Mouse (Mus musculus) myocyte (in vitro differentiated cells): Measurements from ENCODE around the gene Cap2. TPM values are rescaled to one million over a fixed set of nuclear protein-coding genes. Genes with fewer than 3 reads are reported as not detected.

Experiments used
- H3K27me3 ChIP-seq: one replicate; pipeline ENCODE4 v1.6.1; 2011; ENCODE audit not compliant: control insufficient read depth, insufficient read depth, insufficient read length
- H3K36me3 ChIP-seq: one replicate; pipeline ENCODE4 v1.6.1; 2011; ENCODE audit not compliant: control insufficient read depth, insufficient read depth
- H3K4me2 ChIP-seq: one replicate; pipeline ENCODE4 v1.6.1; 2011; ENCODE audit warnings: low read depth, control low read depth
- H3K4me3 ChIP-seq: one replicate; pipeline ENCODE4 v1.5.1; 2011; ENCODE audit warnings: mild to moderate bottlenecking, control low read depth, moderate library complexity
- H3K79me2 ChIP-seq: one replicate; pipeline ENCODE4 v1.6.1; 2011; ENCODE audit not compliant: control insufficient read depth, insufficient read depth
- H3ac ChIP-seq: one replicate; pipeline ENCODE4 v1.6.1; 2011; ENCODE audit not compliant: control insufficient read depth, insufficient read length
- CEBPB ChIP-seq: IDR thresholded peaks from 2 replicates; pipeline ENCODE4 v1.6.1; 2011; ENCODE audit warnings: mild to moderate bottlenecking, moderate library complexity; ENCODE audit not compliant: poor library complexity, insufficient read depth, severe bottlenecking
- E2F4 ChIP-seq: IDR thresholded peaks from one replicate; pipeline ENCODE4 v1.6.1; 2011; ENCODE audit warnings: mild to moderate bottlenecking, control low read depth, moderate library complexity; ENCODE audit not compliant: insufficient read depth
- MAX ChIP-seq: IDR thresholded peaks from one replicate; pipeline ENCODE4 v1.6.1; 2011; ENCODE audit warnings: low read depth, mild to moderate bottlenecking, control low read depth
- MYOD1 ChIP-seq, 3 experiments: IDR thresholded peaks; one replicate each; pipeline ENCODE4 v1.6.1; 2011; ENCODE audit warnings: control low read depth in 2 of 3, low read depth in 2 of 3, mild to moderate bottlenecking in 2 of 3, moderate library complexity in 1 of 3; ENCODE audit not compliant: insufficient read length in 2 of 3, control insufficient read depth in 1 of 3
- MYOG ChIP-seq, 3 experiments: IDR thresholded peaks; one replicate each; pipeline ENCODE4 v1.6.1; 2011; ENCODE audit warnings: control low read depth in 2 of 3, low read depth in 2 of 3, mild to moderate bottlenecking in 2 of 3; ENCODE audit not compliant: insufficient read length in 2 of 3, control insufficient read depth in 1 of 3, insufficient read depth in 1 of 3
- POLR2A ChIP-seq: IDR thresholded peaks from one replicate; pipeline ENCODE4 v1.6.1; 2011; ENCODE audit warnings: low read depth, mild to moderate bottlenecking, control low read depth, moderate library complexity; ENCODE audit not compliant: insufficient read length
- POLR2AphosphoS2 ChIP-seq: IDR thresholded peaks from one replicate; pipeline ENCODE4 v1.6.1; 2011; ENCODE audit warnings: low read depth, control low read depth; ENCODE audit not compliant: insufficient read length
- REST ChIP-seq: IDR thresholded peaks from one replicate; pipeline ENCODE4 v1.6.1; 2011; ENCODE audit warnings: mild to moderate bottlenecking, control low read depth, moderate library complexity; ENCODE audit not compliant: insufficient read depth, insufficient read length
- SRF ChIP-seq: IDR thresholded peaks from one replicate; pipeline ENCODE4 v1.6.1; 2011; ENCODE audit warnings: low read depth; ENCODE audit not compliant: control insufficient read depth, insufficient read length
- TCF12 ChIP-seq: IDR thresholded peaks from one replicate; pipeline ENCODE4 v1.6.1; 2011; ENCODE audit warnings: mild to moderate bottlenecking, control low read depth; ENCODE audit not compliant: poor library complexity, insufficient read depth, severe bottlenecking
- TCF3 ChIP-seq: IDR thresholded peaks from one replicate; pipeline ENCODE4 v1.6.1; 2011; ENCODE audit warnings: low read depth, control low read depth; ENCODE audit not compliant: insufficient read length
- USF1 ChIP-seq: IDR thresholded peaks from one replicate; pipeline ENCODE4 v1.6.1; 2011; ENCODE audit warnings: low read depth, mild to moderate bottlenecking, control low read depth, moderate library complexity
- polyA plus RNA-seq: library from polyadenylated mRNA; unstranded; fragments of >200 nt; fragmentation: generic; extraction: Trizol; gene quantifications from one replicate; pipeline ENCODE4 v1.2.1, GENCODE M21; 2012; ENCODE audit warnings: missing spikeins

Gene Cap2
- polyA plus RNA-seq, 1 experiment: 47.4 TPM

DNA sequence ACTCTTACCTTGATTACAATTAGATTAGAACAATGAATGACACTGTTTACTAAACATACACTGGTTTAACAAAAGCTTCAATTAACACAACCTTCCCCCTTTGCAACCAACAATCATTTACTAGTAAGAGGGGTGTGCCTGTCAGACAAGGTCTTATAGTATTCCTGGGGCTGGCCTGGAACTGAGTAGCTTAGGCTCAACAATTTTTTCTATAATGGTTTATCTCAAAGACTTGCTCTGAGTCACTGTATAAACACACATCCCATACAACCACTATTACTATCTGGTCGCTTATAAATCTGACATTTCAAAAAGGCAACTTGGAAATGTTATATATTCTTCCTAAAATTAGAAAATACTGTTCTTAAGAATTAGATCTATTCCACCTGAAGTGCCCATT lies 181.7 kb downstream of the Cap2 start:
- Histone ChIP-seq H3K79me2 (peaks cover 14% of the 10 kb centered on the region), H3K27me3 (no peaks in the 10 kb centered on the region)

DNA sequence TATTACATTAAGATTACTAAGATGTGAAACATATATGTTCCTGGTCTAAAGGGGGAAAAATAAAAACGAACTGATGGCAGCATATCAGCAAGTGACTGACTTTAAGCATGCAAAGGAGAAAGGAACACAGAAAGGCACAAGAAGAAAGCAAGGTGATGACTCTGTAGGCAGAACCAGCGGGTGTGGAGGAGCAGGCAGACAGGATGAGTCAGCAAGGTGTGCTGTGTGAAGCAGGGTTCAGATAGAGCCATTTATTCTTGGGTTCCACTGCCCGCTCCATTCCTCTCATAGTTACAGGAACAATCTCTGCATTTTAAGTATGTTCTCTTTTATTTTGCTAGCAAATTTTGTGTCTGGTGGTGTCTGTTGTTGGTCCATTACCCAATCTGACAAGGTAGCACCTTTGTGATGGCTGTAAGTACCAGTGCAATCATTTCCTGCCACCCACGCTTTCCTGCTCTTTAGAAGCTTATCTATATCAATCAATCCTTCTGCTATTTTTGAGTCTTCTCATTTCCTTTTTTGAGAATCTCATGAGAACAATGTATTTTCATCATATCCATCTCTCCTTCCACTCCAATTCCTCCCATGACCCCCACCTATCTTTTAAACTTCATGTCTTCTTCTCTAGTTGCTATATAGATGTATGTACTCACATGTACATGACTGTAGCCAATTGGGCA lies 189.1 kb downstream of the Cap2 start:
- no peak overlapping the region for H3K4me2 ChIP-seq
- H3K79me2 ChIP-seq: peaks cover 42% of the 10 kb centered on the region
- H3K4me3 ChIP-seq: no peak overlapping the region
- H3K36me3 ChIP-seq: peaks cover 46% of the 10 kb centered on the region
- TF ChIP-seq USF1: no peak
- no peak for TF ChIP-seq POLR2AphosphoS2
- no peak for TF ChIP-seq TCF12
- no peak for TF ChIP-seq POLR2A
- no peaks in the 10 kb centered on the region for H3K27me3 ChIP-seq
- H3ac ChIP-seq: no peak overlapping the region

More for the DNA sequence above, 181.7 kb downstream of the Cap2 start:
- TF ChIP-seq POLR2A (no peak), REST (no peak), CEBPB (no peak), TCF12 (no peak), SRF (no peak), TCF3 (no peak), MYOD1 (IDR thresholded peaks at IDR 0.05; ENCODE audit: control insufficient read depth in 1 of 3, insufficient read length in 2 of 3, low read depth in 2 of 3) (no peak), MAX (no peak), MYOG (IDR thresholded peaks at IDR 0.05; ENCODE audit: control insufficient read depth in 1 of 3, insufficient read depth in 1 of 3, insufficient read length in 2 of 3, low read depth in 2 of 3) (no peak), POLR2AphosphoS2 (no peak)
- no peak overlapping the region for H3K4me3 ChIP-seq
- no peak overlapping the region for H3K4me2 ChIP-seq
- no peak overlapping the region for H3ac ChIP-seq
- peaks cover 64% of the 10 kb centered on the region for H3K36me3 ChIP-seq

DNA sequence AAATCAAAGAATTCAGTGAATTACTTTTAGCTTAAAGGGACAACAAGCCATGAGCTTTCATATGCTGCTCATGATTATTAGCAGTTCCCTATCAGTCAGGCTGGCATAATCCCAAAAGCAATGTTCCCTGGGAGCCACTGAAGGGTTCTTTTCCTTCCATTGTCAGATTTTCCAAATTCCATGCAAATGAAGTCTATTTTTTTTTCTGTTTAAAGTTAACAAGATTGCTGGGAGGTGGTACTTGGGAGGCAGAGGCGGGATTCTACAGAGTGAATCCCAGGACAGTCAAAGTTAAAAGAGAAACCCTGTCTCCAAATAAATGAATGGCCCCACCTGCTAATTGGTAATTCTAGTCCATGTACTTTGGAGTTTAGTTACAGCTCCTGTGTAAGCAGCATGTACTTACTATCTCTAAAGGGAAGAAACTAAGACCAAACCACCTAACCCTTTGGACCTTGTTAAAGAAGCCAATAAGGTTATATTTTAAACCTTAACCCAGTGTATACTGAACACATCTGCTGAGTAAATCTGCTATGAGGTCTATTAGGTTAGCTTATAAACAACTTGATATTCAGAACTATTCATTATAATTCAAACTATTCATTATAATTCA lies 193.8 kb downstream of the Cap2 start:
- H3K36me3 ChIP-seq: peaks cover 33% of the 10 kb centered on the region

DNA sequence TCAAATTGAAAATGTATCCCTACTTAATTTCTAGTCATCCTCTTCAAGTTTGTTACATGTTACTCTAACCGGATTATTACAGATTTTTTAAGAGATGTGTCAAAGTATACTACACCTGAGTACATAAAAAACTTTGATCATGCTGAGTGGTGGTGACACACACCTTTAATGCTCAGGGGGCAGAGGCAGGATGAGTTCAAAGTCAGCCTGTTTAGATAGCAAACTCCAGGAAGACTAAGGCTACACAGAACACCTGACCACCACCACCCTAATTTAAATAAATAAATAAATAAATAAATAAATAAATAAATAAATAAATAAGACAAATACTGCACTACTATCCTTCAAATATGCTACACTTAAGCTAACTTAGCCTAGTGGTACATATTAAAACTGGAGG lies 194.3 kb downstream of the Cap2 start:
- Histone ChIP-seq H3K79me2 (peaks cover 24% of the 10 kb centered on the region), H3K4me3 (no peak overlapping the region), H3K4me2 (no peak overlapping the region), H3K36me3 (peaks cover 32% of the 10 kb centered on the region), H3K27me3 (no peaks in the 10 kb centered on the region), H3ac (no peak overlapping the region)
- no peak for TF ChIP-seq POLR2A
- TF ChIP-seq TCF12: no peak
- no peak for TF ChIP-seq TCF3
- TF ChIP-seq CEBPB: no peak

More for the DNA sequence above, 193.8 kb downstream of the Cap2 start:
- TF ChIP-seq MYOD1 (IDR thresholded peaks at IDR 0.05; ENCODE audit: control insufficient read depth in 1 of 3, insufficient read length in 2 of 3, low read depth in 2 of 3): no peak
- no peak for TF ChIP-seq MYOG (IDR thresholded peaks at IDR 0.05; ENCODE audit: control insufficient read depth in 1 of 3, insufficient read depth in 1 of 3, insufficient read length in 2 of 3, low read depth in 2 of 3)
- TF ChIP-seq USF1: no peak
- no peak for TF ChIP-seq TCF3
- TF ChIP-seq MAX: no peak
- no peak for TF ChIP-seq E2F4
- TF ChIP-seq POLR2AphosphoS2: no peak
- no peak for TF ChIP-seq REST
- no peak for TF ChIP-seq POLR2A
- TF ChIP-seq CEBPB: no peak
- no peak for TF ChIP-seq SRF
- TF ChIP-seq TCF12: no peak
- no peak overlapping the region for H3ac ChIP-seq
- no peak overlapping the region for H3K4me2 ChIP-seq
- no peaks in the 10 kb centered on the region for H3K27me3 ChIP-seq
- no peak overlapping the region for H3K4me3 ChIP-seq
- H3K79me2 ChIP-seq: peaks cover 29% of the 10 kb centered on the region

DNA sequence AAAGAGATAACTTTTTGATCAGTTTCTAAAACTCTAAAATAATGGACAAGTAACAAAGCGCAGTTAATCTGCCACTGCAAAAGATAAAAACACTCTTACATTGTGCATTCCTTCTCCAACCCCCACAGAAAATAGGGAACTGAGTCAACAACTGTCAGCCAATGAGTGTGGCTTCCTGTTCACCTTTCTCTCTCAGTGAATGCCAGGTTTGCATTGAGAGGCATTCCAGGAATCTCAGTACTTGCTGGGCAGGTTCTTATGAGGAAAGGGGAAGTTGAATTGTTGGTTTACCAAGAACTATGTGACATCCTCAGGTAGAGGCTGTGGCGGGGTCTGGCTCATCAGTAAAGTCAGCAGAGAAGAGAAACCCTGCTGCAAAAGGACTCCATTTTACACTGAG lies 195.1 kb downstream of the Cap2 start:
- Histone ChIP-seq H3K79me2 (peaks cover 17% of the 10 kb centered on the region), H3K36me3 (peaks cover 32% of the 10 kb centered on the region), H3K4me3 (no peak overlapping the region), H3K4me2 (no peak overlapping the region), H3ac (no peak overlapping the region), H3K27me3 (no peaks in the 10 kb centered on the region)
- TF ChIP-seq POLR2AphosphoS2 (no peak), MYOD1 (IDR thresholded peaks at IDR 0.05; ENCODE audit: control insufficient read depth in 1 of 3, insufficient read length in 2 of 3, low read depth in 2 of 3) (no peak), MAX (no peak), E2F4 (no peak), TCF12 (no peak), USF1 (no peak)
